Mouse (Mus musculus) heart, embryonic 14.5 days (tissue): ENCODE measurements around the gene Actrt3. TPM values are rescaled to one million over a fixed set of nuclear protein-coding genes. Genes with fewer than 3 reads are reported as not detected.
"Not testable (repeated sequence)": the region's sequence is repeated elsewhere in the genome, so short reads cannot be mapped to it uniquely, and the experiment has no call there.

ENCODE experiments used
- ATAC-seq: fragments of 200-750 bp; cut with Nextera tagmentation; 2 replicates; pipeline ENCODE4 v1.8.0; 2017; ENCODE audit warnings: low read depth, moderate TSS enrichment; ENCODE audit not compliant: insufficient number of reproducible peaks, insufficient read depth, low FRiP score
- H3K27ac ChIP-seq, 2 experiments: fragments of 200-500 bp in 1 of 2; fragments of 300-500 bp in 1 of 2; sonication (generic) in 1 of 2; replicated peaks in 1 of 2; 2 replicates each; pipeline ENCODE4 v1.5.1; 2012 to 2014; ENCODE audit warnings: low read depth in 2 of 2, low read length in 2 of 2, control low read depth in 1 of 2, mild to moderate bottlenecking in 1 of 2, mixed read lengths in 1 of 2; ENCODE audit not compliant: control insufficient read depth in 1 of 2, insufficient read depth in 1 of 2
- H3K27me3 ChIP-seq: fragments of 300-500 bp; sonication (generic); 2 replicates; pipeline ENCODE4 v1.6.1; 2014; ENCODE audit warnings: mild to moderate bottlenecking, low read length, control low read depth; ENCODE audit not compliant: control insufficient read depth, insufficient read depth
- H3K36me3 ChIP-seq: fragments of 300-500 bp; sonication (generic); 2 replicates; pipeline ENCODE4 v1.6.1; 2014; ENCODE audit warnings: mild to moderate bottlenecking, control low read depth, low read length, mixed read lengths; ENCODE audit not compliant: control insufficient read depth, insufficient read depth
- H3K4me1 ChIP-seq, 2 experiments: fragments of 200-500 bp in 1 of 2; fragments of 300-500 bp in 1 of 2; sonication (generic) in 1 of 2; 2 replicates each; pipeline ENCODE4 v1.6.1; 2012 to 2014; ENCODE audit warnings: low read length in 2 of 2, control low read depth in 1 of 2, mixed read lengths in 1 of 2; ENCODE audit not compliant: control insufficient read depth in 2 of 2, insufficient read depth in 2 of 2
- H3K4me2 ChIP-seq: fragments of 300-500 bp; sonication (generic); 2 replicates; pipeline ENCODE4 v1.6.1; 2014; ENCODE audit warnings: mild to moderate bottlenecking, low read length
- H3K4me3 ChIP-seq, 2 experiments: fragments of 200-500 bp in 1 of 2; fragments of 300-500 bp in 1 of 2; sonication (generic) in 1 of 2; 2 replicates each; pipeline ENCODE4 v1.5.1; 2012 to 2014; ENCODE audit warnings: low read length in 2 of 2, mild to moderate bottlenecking in 2 of 2, control low read depth in 1 of 2, low read depth in 1 of 2, moderate library complexity in 1 of 2; ENCODE audit not compliant: control insufficient read depth in 1 of 2, insufficient read depth in 1 of 2
- H3K9ac ChIP-seq: fragments of 300-500 bp; sonication (generic); 2 replicates; pipeline ENCODE4 v1.6.1; 2014; ENCODE audit warnings: mild to moderate bottlenecking, low read length
- H3K9me3 ChIP-seq: fragments of 300-500 bp; sonication (generic); 2 replicates; pipeline ENCODE4 v1.6.1; 2016; ENCODE audit warnings: low read length, control low read depth; ENCODE audit not compliant: control insufficient read depth
- WGBS: fragments of 180-500 bp; shearing (Covaris S2); extraction: QIAGEN DNeasy Blood & Tissue Kit; methylation state at CpG from one replicate; pipeline ENCODE4 v1.1.7; 2014; 5-methylcytosine and 5-hydroxymethylcytosine counted together
- polyA plus RNA-seq: library from polyadenylated mRNA; unstranded; fragments of >200 nt; fragmentation: Nextera tagmentation; extraction: Ambion mirVana; gene quantifications from 2 replicates; pipeline ENCODE4 v1.2.1, GENCODE M21; 2014

The Actrt3 gene
- polyA plus RNA-seq, 1 experiment from 2014 or later = not detected

GRCm38 (mm10) chr3:30573549-30573948 lies 26.2 kb downstream of the Actrt3 start:
- Histone ChIP-seq H3K4me2 (no peak overlapping the region), H3K9me3 (no peaks in the 10 kb centered on the region), H3K4me3 (no peak overlapping the region), H3K36me3 (no peaks in the 10 kb centered on the region), H3K27ac (no peak overlapping the region), H3K4me1 (no peaks in the 10 kb centered on the region), H3K27me3 (no peaks in the 10 kb centered on the region), H3K9ac (no peak overlapping the region)
- ATAC-seq = no peak
- WGBS = 12% methylated on average over 2 of the region's 2 CpGs

GRCm38 (mm10) chr3:30566333-30566732 lies 33.4 kb downstream of the Actrt3 start:
- ATAC-seq, H3K4me3 ChIP-seq, H3K4me2 ChIP-seq, H3K27me3 ChIP-seq, H3K9me3 ChIP-seq, H3K4me1 ChIP-seq, H3K9ac ChIP-seq, H3K27ac ChIP-seq, H3K36me3 ChIP-seq: not testable (repeated sequence)
- no CpG with 5 or more reads among the region's 2 CpGs for WGBS

- no peak overlapping the region for H3K27ac ChIP-seq
- H3K4me2 ChIP-seq = no peak overlapping the region
- no peaks in the 10 kb centered on the region for H3K36me3 ChIP-seq
- H3K9ac ChIP-seq = no peak overlapping the region
- no peak overlapping the region for H3K4me3 ChIP-seq
- no peaks in the 10 kb centered on the region for H3K9me3 ChIP-seq
- no peak for ATAC-seq
- H3K27me3 ChIP-seq = no peaks in the 10 kb centered on the region
- H3K4me1 ChIP-seq = 0 out of 4 replicates have a peak, but pooled peaks cover 0 to 3% of the 10 kb centered on the region in 2 experiments
- whole genome bisulfite sequencing = 61% methylated on average over 6 of the region's 6 CpGs
Observed at GRCm38 (mm10) chr3:30560677-30561314, 38.9 kb downstream of the Actrt3 start.

DNA sequence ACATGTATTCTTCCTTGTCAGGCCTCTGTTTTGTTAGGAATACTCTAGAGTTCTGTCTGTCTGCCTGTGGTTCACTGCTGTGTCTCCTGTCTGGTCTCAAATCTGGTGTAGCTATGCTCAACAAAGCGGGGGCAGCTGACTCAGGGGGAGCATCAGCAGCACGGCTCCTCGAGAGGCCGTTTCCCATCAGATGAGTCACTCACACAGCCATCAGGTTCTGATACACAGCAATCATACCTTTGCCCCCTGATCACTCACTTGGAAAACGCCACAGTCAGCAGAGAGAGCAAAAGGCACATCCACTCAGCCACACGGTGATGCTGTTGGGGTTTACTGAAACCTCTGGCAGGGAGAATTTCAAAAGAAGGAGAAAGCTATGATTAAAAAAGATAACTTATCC lies 46.0 kb downstream of the Actrt3 start:
- no peaks in the 10 kb centered on the region for H3K9me3 ChIP-seq
- peaks cover 3% of the 10 kb centered on the region in 2 experiments; a peak in 1 of 4 replicates for H3K4me1 ChIP-seq
- no peaks in the 10 kb centered on the region for H3K27me3 ChIP-seq
- WGBS = 60% methylated on average over 6 of the region's 6 CpGs
- no peak overlapping the region for H3K9ac ChIP-seq
- H3K4me2 ChIP-seq = no peak overlapping the region
- H3K27ac ChIP-seq = no peak overlapping the region
- H3K4me3 ChIP-seq = no peak overlapping the region
- H3K36me3 ChIP-seq = no peaks in the 10 kb centered on the region
- no peak for ATAC-seq

DNA sequence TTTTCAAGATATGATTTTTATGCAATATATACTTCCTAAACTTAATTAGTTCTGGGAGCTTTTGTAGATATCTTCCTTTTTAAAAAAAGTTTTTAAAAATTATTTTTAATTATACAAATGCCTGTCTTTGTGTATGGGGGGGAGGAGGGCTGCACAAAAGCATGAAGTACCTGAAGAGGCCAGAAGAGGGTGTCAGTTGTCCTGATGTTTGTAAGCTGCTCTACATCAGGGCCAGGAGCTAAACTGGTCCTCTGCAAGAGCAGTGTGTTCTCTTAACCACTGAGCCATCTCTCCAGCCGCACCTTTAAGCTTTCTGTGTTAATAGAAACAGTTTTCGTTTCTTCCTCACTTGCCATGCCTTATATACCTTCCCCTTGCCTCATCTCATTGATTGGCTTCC lies 49.5 kb downstream of the Actrt3 start:
- H3K4me2 ChIP-seq = no peak overlapping the region
- ATAC-seq = no peak

GRCm38 (mm10) chr3:30548928-30549327 lies 50.8 kb downstream of the Actrt3 start:
- Histone ChIP-seq H3K27ac (no peak overlapping the region), H3K27me3 (no peaks in the 10 kb centered on the region), H3K4me3 (no peak overlapping the region), H3K9me3 (no peaks in the 10 kb centered on the region), H3K36me3 (no peaks in the 10 kb centered on the region), H3K9ac (no peak overlapping the region), H3K4me2 (no peak overlapping the region), H3K4me1 (peaks cover 15 to 20% of the 10 kb centered on the region in 2 experiments)
- 62% methylated on average over 7 of the region's 7 CpGs for WGBS
- no peak for ATAC-seq

More for the DNA sequence above, 49.5 kb downstream of the Actrt3 start:
- WGBS = 56% methylated on average over 2 of the region's 2 CpGs
- no peak overlapping the region for H3K9ac ChIP-seq
- H3K4me3 ChIP-seq = no peak overlapping the region
- no peak overlapping the region for H3K27ac ChIP-seq
- no peaks in the 10 kb centered on the region for H3K36me3 ChIP-seq
- no peaks in the 10 kb centered on the region for H3K27me3 ChIP-seq
- no peaks in the 10 kb centered on the region for H3K9me3 ChIP-seq
- H3K4me1 ChIP-seq = peaks cover 15 to 16% of the 10 kb centered on the region in 2 experiments

- Histone ChIP-seq H3K4me1 (peaks cover 15 to 20% of the 10 kb centered on the region in 2 experiments), H3K36me3 (no peaks in the 10 kb centered on the region), H3K27ac (peak within 1 kb of the TSS; percentile 50 to 56), H3K9me3 (no peaks in the 10 kb centered on the region), H3K9ac (peak within 1 kb of the TSS; percentile 28; the same call in 1 of the 2 replicates), H3K4me3 (peak within 1 kb of the TSS; percentile 22 to 24), H3K4me2 (peak within 1 kb of the TSS; percentile 63), H3K27me3 (no peaks in the 10 kb centered on the region)
- no peak for ATAC-seq
- WGBS = 82% methylated on average over 3 of the region's 3 CpGs
Observed at GRCm38 (mm10) chr3:30547908-30548307, 51.8 kb downstream of the Actrt3 start, which contains the start of gene Mecom. Gene Mecom (minus strand): TSS chr3:30548008.
